Mouse (Mus musculus): ENCODE results near the gene Gse1. TPM values are rescaled to one million over a fixed set of nuclear protein-coding genes. Genes with fewer than 3 reads are reported as not detected.

The Gse1 gene
- total and polyA plus RNA-seq, 3 experiments: 23.6 to 128 (median 66.9) TPM

GRCm38 (mm10) chr8:120594571-120594970, 366.3 kb downstream of the Gse1 start:
- Histone ChIP-seq H3K36me3 (ENCODE audit: control insufficient read depth in 1 of 2, insufficient read depth in 2 of 2, low read length in 2 of 2) (peaks cover 0 to 6% of the 10 kb centered on the region in 2 experiments; a peak in 1 of 4 replicates), H3K9ac (ENCODE audit: control insufficient read depth, low read depth, low read length, poor library complexity, severe bottlenecking) (no peak overlapping the region), H3K27ac (ENCODE audit: control insufficient read depth, low read depth, low read length) (no peak overlapping the region), H3K4me3 (ENCODE audit: control insufficient read depth in 1 of 2, insufficient read depth in 1 of 2, low read depth in 2 of 2, low read length in 2 of 2) (no peak overlapping the region), H3K27me3 (ENCODE audit: control insufficient read depth in 1 of 2, insufficient read depth in 2 of 2, low read length in 2 of 2) (no peaks in the 10 kb centered on the region), H3K79me2 (ENCODE audit: control insufficient read depth, insufficient read depth, low read length, poor library complexity) (no peaks in the 10 kb centered on the region), H3K4me1 (ENCODE audit: control insufficient read depth in 1 of 2, insufficient read depth in 2 of 2, low read length in 2 of 2) (peaks cover 3 to 5% of the 10 kb centered on the region in 2 experiments; a peak in 3 of 4 replicates), H3K9me3 (replicated peaks; ENCODE audit: insufficient read depth, low read length) (no peaks in the 10 kb centered on the region)
- no peak for TF ChIP-seq MAX (IDR thresholded peaks at IDR 0.05; ENCODE audit: low read length)
- TF ChIP-seq SMC3 (IDR thresholded peaks at IDR 0.05; ENCODE audit: low read depth, low read length): peak; percentile 47
- TF ChIP-seq RAD21 (IDR thresholded peaks at IDR 0.05; ENCODE audit: low read depth, low read length): peak; percentile 34
- TF ChIP-seq POLR2AphosphoS2 (IDR thresholded peaks at IDR 0.05; ENCODE audit: low read length): no peak
- no peak for TF ChIP-seq ZMIZ1 (IDR thresholded peaks at IDR 0.05; ENCODE audit: low read depth, low read length)
- TF ChIP-seq CTCF (IDR thresholded peaks at IDR 0.05 in 2 of 3, conservative IDR thresholded peaks at IDR 0.05 in 1 of 3; ENCODE audit: control insufficient read depth in 1 of 3, insufficient read depth in 1 of 3, low read depth in 2 of 3, low read length in 3 of 3, poor library complexity in 1 of 3, severe bottlenecking in 1 of 3): peak; percentile 71 to 88 (median 77)
- no peak for TF ChIP-seq JUND (IDR thresholded peaks at IDR 0.05; ENCODE audit: low read depth, low read length)
- peak; percentile 70 for DNase-seq (ENCODE audit: low read depth, low spot score)

- Histone ChIP-seq H3K36me3 (ENCODE audit: control insufficient read depth in 1 of 2, insufficient read depth in 2 of 2, low read length in 2 of 2) (no peaks in the 10 kb centered on the region; a peak in 1 of 4 replicates), H3K27me3 (ENCODE audit: control insufficient read depth in 1 of 2, insufficient read depth in 2 of 2, low read length in 2 of 2) (no peaks in the 10 kb centered on the region), H3K27ac (ENCODE audit: control insufficient read depth, low read depth, low read length) (no peak overlapping the region), H3K9me3 (replicated peaks; ENCODE audit: insufficient read depth, low read length) (no peaks in the 10 kb centered on the region), H3K9ac (ENCODE audit: control insufficient read depth, low read depth, low read length, poor library complexity, severe bottlenecking) (no peak overlapping the region), H3K79me2 (ENCODE audit: control insufficient read depth, insufficient read depth, low read length, poor library complexity) (no peaks in the 10 kb centered on the region), H3K4me3 (ENCODE audit: control insufficient read depth in 1 of 2, insufficient read depth in 1 of 2, low read depth in 2 of 2, low read length in 2 of 2) (no peak overlapping the region), H3K4me1 (ENCODE audit: control insufficient read depth in 1 of 2, insufficient read depth in 2 of 2, low read length in 2 of 2) (no peaks in the 10 kb centered on the region)
- DNase-seq (ENCODE audit: low read depth, low spot score): peak; percentile 83
- no peak for TF ChIP-seq MAFK (IDR thresholded peaks at IDR 0.05; ENCODE audit: borderline replicate concordance, low read depth, low read length)
- TF ChIP-seq RAD21 (IDR thresholded peaks at IDR 0.05; ENCODE audit: low read depth, low read length): peak; percentile 30
- peak; percentile 32; the same call in 1 of the 2 replicates for TF ChIP-seq ZC3H11A (IDR thresholded peaks at IDR 0.05; ENCODE audit: low read depth, low read length)
- TF ChIP-seq SMC3 (IDR thresholded peaks at IDR 0.05; ENCODE audit: low read depth, low read length): peak; percentile 73
- 0 out of 2 replicates have a peak, but pooled peaks have one; percentile 25 for TF ChIP-seq MAX (IDR thresholded peaks at IDR 0.05; ENCODE audit: low read length)
- peak; percentile 75 to 96 (median 85) for TF ChIP-seq CTCF (IDR thresholded peaks at IDR 0.05 in 2 of 3, conservative IDR thresholded peaks at IDR 0.05 in 1 of 3; ENCODE audit: control insufficient read depth in 1 of 3, insufficient read depth in 1 of 3, low read depth in 2 of 3, low read length in 3 of 3, poor library complexity in 1 of 3, severe bottlenecking in 1 of 3)
Observed at GRCm38 (mm10) chr8:120595963-120596362, 367.7 kb downstream of the Gse1 start.

- Histone ChIP-seq H3K36me3 (ENCODE audit: control insufficient read depth in 1 of 2, insufficient read depth in 2 of 2, low read length in 2 of 2) (no peaks in the 10 kb centered on the region; a peak in 1 of 4 replicates), H3K27ac (ENCODE audit: control insufficient read depth, low read depth, low read length) (no peak overlapping the region), H3K4me1 (ENCODE audit: control insufficient read depth in 1 of 2, insufficient read depth in 2 of 2, low read length in 2 of 2) (no peaks in the 10 kb centered on the region), H3K27me3 (ENCODE audit: control insufficient read depth in 1 of 2, insufficient read depth in 2 of 2, low read length in 2 of 2) (no peaks in the 10 kb centered on the region), H3K79me2 (ENCODE audit: control insufficient read depth, insufficient read depth, low read length, poor library complexity) (no peaks in the 10 kb centered on the region), H3K9me3 (replicated peaks; ENCODE audit: insufficient read depth, low read length) (no peaks in the 10 kb centered on the region), H3K4me3 (ENCODE audit: control insufficient read depth in 1 of 2, insufficient read depth in 1 of 2, low read depth in 2 of 2, low read length in 2 of 2) (no peak overlapping the region), H3K9ac (ENCODE audit: control insufficient read depth, low read depth, low read length, poor library complexity, severe bottlenecking) (no peak overlapping the region)
- no peak for DNase-seq (ENCODE audit: low read depth, low spot score)
- no peak for TF ChIP-seq GABPA (IDR thresholded peaks at IDR 0.05; ENCODE audit: low read depth, low read length)
- no peak for TF ChIP-seq POLR2A (IDR thresholded peaks at IDR 0.05; ENCODE audit: control insufficient read depth in 1 of 2, insufficient read depth in 1 of 2, low read depth in 1 of 2, low read length in 2 of 2, poor library complexity in 1 of 2)
- no peak for TF ChIP-seq USF1 (IDR thresholded peaks at IDR 0.05; ENCODE audit: low read depth, low read length)
- TF ChIP-seq ZMIZ1 (IDR thresholded peaks at IDR 0.05; ENCODE audit: low read depth, low read length): no peak
- no peak for TF ChIP-seq MAZ (IDR thresholded peaks at IDR 0.05; ENCODE audit: low read depth, low read length)
- no peak for TF ChIP-seq ZKSCAN1 (IDR thresholded peaks at IDR 0.05; ENCODE audit: low read depth, low read length)
- TF ChIP-seq TBP (IDR thresholded peaks at IDR 0.05; ENCODE audit: low read depth, low read length): no peak
- TF ChIP-seq ELF1 (IDR thresholded peaks at IDR 0.05; ENCODE audit: low read depth, low read length): no peak
- no peak for TF ChIP-seq NRF1 (IDR thresholded peaks at IDR 0.05; ENCODE audit: insufficient read depth, low read depth, low read length, poor library complexity, severe bottlenecking)
- TF ChIP-seq RAD21 (IDR thresholded peaks at IDR 0.05; ENCODE audit: low read depth, low read length): no peak
- TF ChIP-seq CHD2 (IDR thresholded peaks at IDR 0.05; ENCODE audit: low read length): no peak
- TF ChIP-seq POLR2AphosphoS5 (IDR thresholded peaks at IDR 0.05; ENCODE audit: borderline replicate concordance, low read depth, low read length): no peak
- TF ChIP-seq KAT2A (conservative IDR thresholded peaks at IDR 0.05; ENCODE audit: low read depth, low read length): no peak
- TF ChIP-seq E2F4 (IDR thresholded peaks at IDR 0.05; ENCODE audit: borderline replicate concordance, low read depth, low read length): no peak
- TF ChIP-seq POLR2AphosphoS2 (IDR thresholded peaks at IDR 0.05; ENCODE audit: low read length): no peak
- no peak for TF ChIP-seq ETS1 (IDR thresholded peaks at IDR 0.05; ENCODE audit: low read depth, low read length)
- no peak for TF ChIP-seq ZNF384 (IDR thresholded peaks at IDR 0.05; ENCODE audit: low read depth, low read length)
- TF ChIP-seq RCOR1 (IDR thresholded peaks at IDR 0.05; ENCODE audit: low read depth, low read length): no peak
- TF ChIP-seq CHD1 (IDR thresholded peaks at IDR 0.05; ENCODE audit: low read depth, low read length): no peak
Observed at GRCm38 (mm10) chr8:120598579-120598978, 370.3 kb downstream of the Gse1 start.

Measured in MEL (cell line).